Mouse (Mus musculus) forebrain, postnatal 0 days (tissue): ENCODE results near the gene Nek8. TPM values are rescaled to one million over a fixed set of nuclear protein-coding genes. Genes with fewer than 3 reads are reported as not detected.

ENCODE experiments used
- ATAC-seq: fragments of 200-750 bp; cut with Nextera tagmentation; 2 replicates; pipeline ENCODE4 v1.8.0; 2017; ENCODE audit warnings: mild to moderate bottlenecking, moderate library complexity
- DNase-seq: peaks from one replicate; pipeline ENCODE4 v3.0.0-alpha.2; 2015
- H3K27ac ChIP-seq: fragments of 300-500 bp; sonication (generic); 2 replicates; pipeline ENCODE4 v1.5.1; 2014; ENCODE audit warnings: low read depth, mild to moderate bottlenecking, antibody characterized with exemption, low read length, moderate library complexity, mixed read lengths
- H3K27me3 ChIP-seq: fragments of 300-500 bp; sonication (generic); 2 replicates; pipeline ENCODE4 v1.6.1; 2014; ENCODE audit warnings: mild to moderate bottlenecking, low read length, mixed read lengths; ENCODE audit not compliant: insufficient read depth
- H3K36me3 ChIP-seq: fragments of 300-500 bp; sonication (generic); 2 replicates; pipeline ENCODE4 v1.6.1; 2014; ENCODE audit warnings: mild to moderate bottlenecking, moderate library complexity; ENCODE audit not compliant: insufficient read depth
- H3K4me1 ChIP-seq: fragments of 300-500 bp; sonication (generic); 2 replicates; pipeline ENCODE4 v1.6.1; 2014; ENCODE audit warnings: antibody characterized with exemption; ENCODE audit not compliant: insufficient read depth
- H3K4me2 ChIP-seq: fragments of 300-500 bp; sonication (generic); 2 replicates; pipeline ENCODE4 v1.6.1; 2014; ENCODE audit warnings: low read depth, mild to moderate bottlenecking, moderate library complexity
- H3K4me3 ChIP-seq: fragments of 300-500 bp; sonication (generic); 2 replicates; pipeline ENCODE4 v1.5.1; 2014; ENCODE audit warnings: low read depth, low read length, mixed read lengths
- H3K9ac ChIP-seq: fragments of 300-500 bp; sonication (generic); 2 replicates; pipeline ENCODE4 v1.6.1; 2014; ENCODE audit warnings: mild to moderate bottlenecking
- H3K9me3 ChIP-seq: fragments of 300-500 bp; sonication (generic); 2 replicates; pipeline ENCODE4 v1.6.1; 2016; ENCODE audit warnings: low read length
- CTCF ChIP-seq: sonication (generic); IDR thresholded peaks from 2 replicates; pipeline ENCODE4 v1.5.1; 2016; ENCODE audit warnings: antibody characterized with exemption, control low read depth, low read depth
- WGBS: fragments of 180-500 bp; shearing (Covaris S2); extraction: QIAGEN DNeasy Blood & Tissue Kit; methylation state at CpG from one replicate; pipeline ENCODE4 v1.1.7; 2014; 5-methylcytosine and 5-hydroxymethylcytosine counted together
- polyA plus RNA-seq: library from polyadenylated mRNA; unstranded; fragments of >200 nt; fragmentation: Nextera tagmentation; extraction: Ambion mirVana; gene quantifications from 2 replicates; pipeline ENCODE4 v1.2.1, GENCODE M21; 2015
- total RNA-seq: library from RNA; depleted of rRNA; stranded (reverse); fragments of >200 nt; gene quantifications from 2 replicates; pipeline ENCODE4 v1.2.3, GENCODE M21; 2014

The Nek8 gene
- total and polyA plus RNA-seq, 2 experiments from 2014 or later = 4.7 to 5.7 TPM

DNA sequence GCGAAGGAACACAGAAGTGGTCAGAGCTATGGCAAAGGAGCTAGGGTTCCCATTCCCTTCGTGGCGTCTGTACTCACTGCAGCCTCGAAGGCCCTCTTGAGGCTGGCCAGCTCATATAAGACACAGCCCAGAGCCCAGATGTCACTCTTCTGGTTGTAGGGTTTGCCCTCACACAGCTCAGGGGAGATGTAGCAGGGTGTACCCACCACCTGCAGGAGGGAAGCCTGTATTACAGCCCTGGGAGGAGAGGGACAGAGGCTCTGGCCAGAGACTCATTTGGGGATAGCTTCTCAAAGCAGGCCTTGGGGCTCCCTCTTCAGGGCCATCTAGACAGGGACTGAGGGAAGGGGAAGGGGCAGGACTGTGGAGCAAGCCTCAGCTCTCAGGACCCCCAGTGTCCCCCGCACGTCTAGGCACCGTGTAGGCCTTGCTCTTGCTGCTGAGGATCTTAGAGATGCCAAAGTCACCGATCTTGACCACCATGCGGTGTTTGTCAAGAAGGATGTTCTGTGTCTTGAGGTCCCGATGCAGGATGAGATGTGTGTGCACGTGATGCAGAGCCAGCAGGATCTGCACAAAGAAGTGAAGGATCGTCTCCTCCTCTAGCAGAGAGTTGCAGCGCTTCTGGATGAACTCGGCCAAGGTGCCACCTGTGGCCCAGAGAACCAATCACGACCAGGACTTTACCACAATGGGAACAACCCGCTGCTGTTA, 4.3 kb downstream of the Nek8 start:
- no peak overlapping the region for H3K27ac ChIP-seq
- peaks cover 5% of the 10 kb centered on the region; the same call in 1 of the 2 replicates for H3K4me1 ChIP-seq
- H3K36me3 ChIP-seq = no peaks in the 10 kb centered on the region
- H3K9ac ChIP-seq = no peak overlapping the region
- WGBS = 83% methylated on average over 16 of the region's 16 CpGs
- H3K9me3 ChIP-seq = no peaks in the 10 kb centered on the region
- H3K27me3 ChIP-seq = no peaks in the 10 kb centered on the region
- no peak overlapping the region for H3K4me3 ChIP-seq
- TF ChIP-seq CTCF = peak; percentile 49
- no peak overlapping the region for H3K4me2 ChIP-seq
- peak; percentile 22; the same call in 1 of the 2 replicates for ATAC-seq
- DNase-seq = no peak

DNA sequence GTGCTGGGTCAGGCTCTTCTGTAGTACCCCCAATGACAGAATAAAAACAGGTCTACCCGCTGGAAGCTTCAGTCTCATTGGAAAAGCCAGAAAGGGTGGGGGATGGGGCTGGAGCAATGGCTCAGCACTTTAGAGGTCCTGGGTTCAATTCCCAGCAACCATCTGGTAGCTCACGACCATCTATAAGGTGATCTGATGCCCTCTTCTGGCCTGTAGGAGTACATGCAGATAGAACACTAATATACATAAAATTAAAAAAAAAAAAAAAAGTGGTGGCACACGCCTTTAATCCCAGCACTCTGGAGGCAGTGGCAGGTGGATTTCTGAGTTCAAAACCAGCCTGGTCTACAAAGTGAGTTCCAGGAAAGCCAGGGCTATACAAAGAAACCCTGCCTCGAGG, 5.1 kb downstream of the Nek8 start:
- Histone ChIP-seq H3K4me3 (no peak overlapping the region), H3K9me3 (no peaks in the 10 kb centered on the region), H3K4me1 (no peaks in the 10 kb centered on the region; the same call in 1 of the 2 replicates), H3K27me3 (no peaks in the 10 kb centered on the region), H3K36me3 (no peaks in the 10 kb centered on the region), H3K4me2 (no peak overlapping the region), H3K9ac (no peak overlapping the region), H3K27ac (no peak overlapping the region)
- ATAC-seq = no peak
- 72% methylated on average over 4 of the region's 4 CpGs for WGBS
- peak; percentile 20 for TF ChIP-seq CTCF
- no peak for DNase-seq

DNA sequence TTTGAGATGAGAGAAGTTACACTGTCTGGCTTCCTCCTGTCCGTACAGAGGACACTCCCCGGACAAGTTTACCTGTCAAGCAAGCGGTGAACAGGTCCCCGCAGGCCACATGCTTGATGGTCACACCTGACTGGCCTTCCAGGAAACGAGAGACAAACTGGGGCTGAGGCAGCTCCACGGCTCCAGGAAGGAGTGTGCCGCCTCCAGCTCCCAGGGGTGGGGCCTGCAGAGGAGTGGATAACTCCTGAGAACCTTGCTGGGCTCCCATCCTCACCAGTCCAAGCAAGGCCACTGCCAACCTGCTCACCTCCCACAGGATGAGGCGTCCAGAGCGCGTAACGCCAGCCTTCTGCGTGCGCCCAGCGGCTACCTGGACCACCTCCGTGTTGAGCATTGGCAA, 6.2 kb downstream of the Nek8 start:
- no peak overlapping the region for H3K27ac ChIP-seq
- no peaks in the 10 kb centered on the region for H3K36me3 ChIP-seq
- TF ChIP-seq CTCF = no peak
- no peak overlapping the region for H3K9ac ChIP-seq
- no peaks in the 10 kb centered on the region for H3K9me3 ChIP-seq
- ATAC-seq = no peak
- DNase-seq = no peak
- H3K27me3 ChIP-seq = no peaks in the 10 kb centered on the region
- WGBS = 95% methylated on average over 15 of the region's 15 CpGs
- H3K4me2 ChIP-seq = no peak overlapping the region
- H3K4me3 ChIP-seq = no peak overlapping the region
- H3K4me1 ChIP-seq = peaks cover 6% of the 10 kb centered on the region

DNA sequence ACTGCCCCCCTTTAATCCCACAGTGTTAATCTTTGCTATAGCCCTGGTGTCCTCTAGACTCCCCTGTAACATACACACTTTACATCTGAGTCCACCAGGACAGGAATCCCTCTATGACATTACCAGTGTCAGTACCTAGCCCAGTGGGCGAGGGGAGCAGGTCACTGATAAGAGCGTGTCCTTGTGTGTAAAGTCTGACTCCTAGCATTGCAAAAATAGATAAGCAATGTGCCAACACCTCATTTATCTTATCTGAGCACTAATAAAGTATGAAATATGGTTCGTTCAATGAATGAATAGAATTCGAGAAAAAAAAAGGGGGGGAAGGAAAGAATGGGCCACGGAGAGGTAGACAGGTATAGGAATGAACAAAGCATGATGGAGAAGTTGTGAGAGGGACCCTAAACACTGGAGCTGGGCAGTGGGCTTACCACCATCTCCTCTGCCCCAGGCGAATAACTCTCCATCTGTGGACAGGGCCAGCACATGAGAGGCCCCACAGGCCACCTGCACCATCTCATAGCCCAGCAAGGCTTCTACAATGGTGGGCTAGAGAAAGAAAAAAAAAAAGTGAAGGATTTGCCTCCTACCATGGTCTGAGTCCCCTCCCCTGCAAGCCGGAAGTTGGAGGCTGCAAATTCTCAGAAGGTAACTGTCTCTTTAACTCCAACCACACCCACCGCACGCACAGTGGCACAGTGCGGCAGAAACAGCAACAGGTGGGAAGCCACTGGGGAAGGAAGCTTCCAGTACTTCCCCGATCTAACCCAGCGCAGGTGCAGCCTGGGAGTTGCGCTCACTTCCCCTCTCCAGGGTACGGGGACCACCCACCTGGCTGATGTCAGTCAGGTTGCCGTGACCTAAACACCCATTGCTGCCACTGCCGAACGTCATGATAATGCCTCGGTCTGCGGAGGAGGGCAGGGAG, 7.7 kb downstream of the Nek8 start:
- DNase-seq (no peak), ATAC-seq (no peak)
- no peak overlapping the region for H3K9ac ChIP-seq
- H3K4me3 ChIP-seq = no peak overlapping the region
- no peaks in the 10 kb centered on the region for H3K9me3 ChIP-seq
- WGBS = 61% methylated on average over 19 of the region's 19 CpGs
- no peaks in the 10 kb centered on the region for H3K27me3 ChIP-seq
- no peak overlapping the region for H3K4me2 ChIP-seq
- no peak overlapping the region for H3K27ac ChIP-seq
- H3K36me3 ChIP-seq = no peaks in the 10 kb centered on the region
- H3K4me1 ChIP-seq = peaks cover 6% of the 10 kb centered on the region
- no peak for TF ChIP-seq CTCF

DNA sequence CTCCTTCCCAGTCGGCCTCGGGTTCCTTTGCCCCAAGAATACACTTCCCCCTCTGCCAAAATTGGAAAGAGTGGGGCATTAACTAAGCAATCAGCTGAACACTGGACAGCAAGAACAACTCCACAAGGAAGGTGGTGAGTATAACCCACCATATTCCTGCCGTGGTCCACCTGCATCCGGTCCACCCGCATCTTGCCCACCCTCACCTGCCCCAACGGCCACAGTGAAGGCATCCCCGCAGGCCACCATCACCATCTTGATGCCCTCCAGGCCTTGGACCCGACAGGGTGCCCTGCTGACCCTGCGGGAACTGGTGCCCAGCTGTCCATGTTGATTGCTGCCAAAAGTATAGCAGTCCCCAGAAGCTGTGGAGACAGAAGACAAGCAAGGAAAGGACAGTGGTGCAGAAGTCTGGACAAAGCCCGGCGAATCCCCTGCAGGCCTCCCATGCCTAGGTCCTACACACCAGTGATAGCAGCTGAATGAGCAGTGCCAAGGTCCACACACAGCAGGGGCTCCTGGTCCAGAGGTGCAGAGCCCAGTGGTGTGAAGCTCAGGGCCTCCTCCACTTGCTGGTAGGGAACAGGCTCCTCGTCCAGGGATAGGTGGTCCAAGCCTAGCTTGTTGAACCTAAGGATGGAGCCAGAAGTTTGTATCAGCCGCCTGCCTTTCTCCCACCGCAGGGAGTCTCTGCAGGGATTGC, 9.1 kb downstream of the Nek8 start:
- DNase-seq (no peak), ATAC-seq (no peak)
- H3K27ac ChIP-seq = no peak overlapping the region
- WGBS = 89% methylated on average over 14 of the region's 14 CpGs
- H3K4me1 ChIP-seq = peaks cover 13% of the 10 kb centered on the region
- no peaks in the 10 kb centered on the region for H3K27me3 ChIP-seq
- H3K9me3 ChIP-seq = no peaks in the 10 kb centered on the region
- H3K9ac ChIP-seq = no peak overlapping the region
- H3K36me3 ChIP-seq = no peaks in the 10 kb centered on the region
- no peak for TF ChIP-seq CTCF
- H3K4me2 ChIP-seq = no peak overlapping the region
- no peak overlapping the region for H3K4me3 ChIP-seq

DNA sequence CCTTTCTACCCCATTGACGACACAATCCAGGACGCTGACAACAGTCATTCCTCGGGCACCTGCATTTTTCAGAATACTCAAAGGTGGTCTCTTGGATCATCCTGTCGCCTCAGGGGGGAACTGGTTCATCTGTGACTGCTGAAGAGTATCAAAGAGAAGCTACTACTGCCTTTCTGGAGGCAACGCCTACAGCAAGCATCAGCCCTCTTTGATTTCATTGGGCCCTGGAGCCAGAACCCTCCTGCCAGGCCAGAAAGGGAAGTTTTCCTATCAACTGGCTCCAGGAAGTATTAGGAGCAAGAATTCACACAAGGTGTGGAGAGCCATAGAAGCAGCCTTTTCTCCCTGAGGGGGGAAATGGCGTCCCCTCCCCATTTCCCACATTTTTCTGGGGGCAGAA, 9.8 kb downstream of the Nek8 start:
- Histone ChIP-seq H3K4me3 (no peak overlapping the region), H3K36me3 (0 out of 2 replicates have a peak, but pooled peaks cover 4% of the 10 kb centered on the region), H3K4me1 (peaks cover 13% of the 10 kb centered on the region), H3K27me3 (no peaks in the 10 kb centered on the region), H3K9ac (no peak overlapping the region), H3K4me2 (no peak overlapping the region), H3K27ac (no peak overlapping the region), H3K9me3 (no peaks in the 10 kb centered on the region)
- 83% methylated on average over 6 of the region's 6 CpGs for WGBS
- no peak for ATAC-seq
- no peak for TF ChIP-seq CTCF
- DNase-seq = no peak
